Mouse (Mus musculus) lung, embryonic 14.5 days (tissue): Measurements from ENCODE around the gene G430095P16Rik. TPM values are rescaled to one million over a fixed set of nuclear protein-coding genes. Genes with fewer than 3 reads are reported as not detected.

ENCODE experiments used
- ATAC-seq: fragments of 200-750 bp; cut with Nextera tagmentation; 2 replicates; pipeline ENCODE4 v1.8.0; 2017; ENCODE audit warnings: mild to moderate bottlenecking, moderate TSS enrichment, moderate library complexity; ENCODE audit not compliant: insufficient read depth
- DNase-seq: peaks from one replicate; pipeline ENCODE4 v3.0.0-alpha.2; 2015
- H3K27ac ChIP-seq: fragments of 300-500 bp; sonication (generic); 2 replicates; pipeline ENCODE4 v1.5.1; 2014; ENCODE audit warnings: low read depth, mild to moderate bottlenecking, moderate library complexity
- H3K27me3 ChIP-seq: fragments of 300-500 bp; sonication (generic); 2 replicates; pipeline ENCODE4 v1.6.1; 2014; ENCODE audit warnings: low read length, control low read depth; ENCODE audit not compliant: insufficient read depth
- H3K36me3 ChIP-seq: fragments of 300-500 bp; sonication (generic); 2 replicates; pipeline ENCODE4 v1.6.1; 2014; ENCODE audit warnings: control low read depth; ENCODE audit not compliant: insufficient read depth
- H3K4me1 ChIP-seq: fragments of 300-500 bp; sonication (generic); 2 replicates; pipeline ENCODE4 v1.6.1; 2014; ENCODE audit warnings: antibody characterized with exemption, control low read depth; ENCODE audit not compliant: insufficient read depth
- H3K4me2 ChIP-seq: fragments of 300-500 bp; sonication (generic); 2 replicates; pipeline ENCODE4 v1.6.1; 2014; ENCODE audit warnings: mild to moderate bottlenecking
- H3K4me3 ChIP-seq: fragments of 300-500 bp; sonication (generic); 2 replicates; pipeline ENCODE4 v1.5.1; 2014; ENCODE audit warnings: low read depth, low read length
- H3K9ac ChIP-seq: fragments of 300-500 bp; sonication (generic); 2 replicates; pipeline ENCODE4 v1.6.1; 2014
- H3K9me3 ChIP-seq: fragments of 300-500 bp; sonication (generic); 2 replicates; pipeline ENCODE4 v1.6.1; 2016; ENCODE audit warnings: low read depth, low read length, control low read depth
- CTCF ChIP-seq: IDR thresholded peaks from 2 replicates; pipeline ENCODE4 v1.5.1; 2016; ENCODE audit warnings: antibody characterized with exemption, low read depth
- WGBS: fragments of 180-500 bp; shearing (Covaris S2); extraction: QIAGEN DNeasy Blood & Tissue Kit; methylation state at CpG from one replicate; pipeline ENCODE4 v1.1.7; 2014; 5-methylcytosine and 5-hydroxymethylcytosine counted together
- polyA plus RNA-seq: library from polyadenylated mRNA; unstranded; fragments of >200 nt; fragmentation: Nextera tagmentation; extraction: Ambion mirVana; gene quantifications from 2 replicates; pipeline ENCODE4 v1.2.1, GENCODE M21; 2014

G430095P16Rik gene
- polyA plus RNA-seq, 1 experiment from 2014 or later, result 2.8 TPM

DNA sequence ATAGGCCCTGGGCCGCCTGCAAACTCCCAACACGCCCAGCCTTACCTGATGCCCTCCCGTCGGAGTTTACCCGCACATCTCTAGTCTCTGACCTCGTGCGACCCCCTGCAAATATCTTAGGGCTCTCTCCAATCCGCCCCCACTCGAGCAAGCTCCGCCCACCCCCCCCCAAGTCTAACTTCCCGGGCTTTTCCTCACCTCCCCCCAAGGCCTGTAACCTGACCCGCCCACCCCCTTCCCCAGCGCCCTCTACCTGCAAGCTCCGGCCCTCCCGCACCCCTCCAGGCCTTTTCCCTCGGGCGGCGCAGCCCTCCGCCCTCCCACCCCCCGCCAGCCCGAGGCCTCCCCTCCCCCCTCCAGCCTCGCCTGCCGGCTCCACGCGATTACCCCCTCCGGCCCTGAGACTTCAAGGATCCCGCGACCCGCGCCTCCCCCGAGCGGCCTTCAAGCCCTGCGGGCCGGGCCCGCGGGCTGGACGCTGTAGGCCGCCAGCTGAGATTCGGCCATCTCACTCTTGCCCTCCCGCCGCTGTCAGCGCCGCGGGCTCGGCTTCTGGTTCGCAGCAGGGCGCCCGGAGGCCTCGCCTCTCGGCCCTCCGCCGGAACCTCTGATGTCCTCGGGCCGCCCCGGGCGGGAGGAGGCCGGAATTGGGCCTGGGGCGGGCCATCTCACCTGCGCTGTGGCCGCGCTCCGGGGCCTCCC, 35.7 kb upstream of the G430095P16Rik start:
- peak overlapping the region; percentile 99 for H3K9ac ChIP-seq
- peaks cover 28% of the 10 kb centered on the region for H3K36me3 ChIP-seq
- no peaks in the 10 kb centered on the region for H3K27me3 ChIP-seq
- H3K27ac ChIP-seq, result peak overlapping the region; percentile 96
- no peaks in the 10 kb centered on the region for H3K9me3 ChIP-seq
- DNase-seq (peak; percentile 59), ATAC-seq (peak; percentile 51)
- H3K4me3 ChIP-seq, result peak overlapping the region; percentile 100
- peak overlapping the region; percentile 93 for H3K4me2 ChIP-seq
- no peak; the same call in 1 of the 2 replicates for TF ChIP-seq CTCF
- peaks cover 11% of the 10 kb centered on the region for H3K4me1 ChIP-seq
- under 1% methylated on average over 62 of the region's 62 CpGs for whole genome bisulfite sequencing

GRCm38 (mm10) chr8:84687705-84688100, 35.1 kb upstream of the G430095P16Rik start, which contains the start of gene Nacc1:
Gene Nacc1, minus strand, starts transcription at chr8:84687862.
- DNase-seq (peak; percentile 96), ATAC-seq (peak; percentile 82)
- Histone ChIP-seq H3K9me3 (no peaks in the 10 kb centered on the region), H3K4me1 (peaks cover 11% of the 10 kb centered on the region), H3K4me2 (peak within 1 kb of the TSS; percentile 93), H3K36me3 (peaks cover 28% of the 10 kb centered on the region), H3K4me3 (peak within 1 kb of the TSS; percentile 100), H3K27me3 (no peaks in the 10 kb centered on the region), H3K9ac (peak within 1 kb of the TSS; percentile 99), H3K27ac (peak within 1 kb of the TSS; percentile 96)
- TF ChIP-seq CTCF, result 0 out of 2 replicates have a peak, but pooled peaks have one; percentile 12
- WGBS, result under 1% methylated on average over 24 of the region's 37 CpGs

- H3K4me2 ChIP-seq, result peak overlapping the region; percentile 93
- under 1% methylated on average over 47 of the region's 47 CpGs for WGBS
Measured at GRCm38 (mm10) chr8:84689091-84689915, 33.5 kb upstream of the G430095P16Rik start.

DNA sequence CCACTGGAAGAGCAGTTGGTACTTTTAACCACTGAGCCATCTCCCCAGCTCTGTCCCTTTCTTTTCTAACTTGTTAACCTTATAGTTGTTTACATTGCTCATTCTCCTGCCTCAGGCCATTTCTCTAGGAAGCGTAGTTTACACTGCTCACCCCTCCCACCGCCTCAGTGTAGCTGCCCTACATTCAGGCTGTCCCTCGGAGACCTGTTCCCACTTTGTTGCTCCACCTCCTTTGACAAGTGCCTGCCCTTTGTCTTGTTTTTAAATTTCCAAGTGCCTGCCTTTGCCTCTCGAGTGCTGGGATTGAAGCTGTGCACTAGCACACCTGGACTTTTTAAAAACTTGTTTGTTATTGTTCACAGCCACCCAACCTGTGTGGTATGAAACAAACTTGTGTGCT, 29.5 kb upstream of the G430095P16Rik start:
- ATAC-seq (no peak), DNase-seq (no peak)
- Histone ChIP-seq H3K27ac (no peak overlapping the region), H3K4me1 (peaks cover 3% of the 10 kb centered on the region; the same call in 1 of the 2 replicates), H3K36me3 (peaks cover 55% of the 10 kb centered on the region), H3K9me3 (no peaks in the 10 kb centered on the region), H3K4me3 (no peak overlapping the region), H3K27me3 (no peaks in the 10 kb centered on the region), H3K4me2 (no peak overlapping the region), H3K9ac (no peak overlapping the region)
- no peak for TF ChIP-seq CTCF
- 44% methylated on average over 4 of the region's 4 CpGs for whole genome bisulfite sequencing

More at GRCm38 (mm10) chr8:84689091-84689915, 33.5 kb upstream of the G430095P16Rik start:
- peak; percentile 29; the same call in 1 of the 2 replicates for TF ChIP-seq CTCF
- Histone ChIP-seq H3K9me3 (no peaks in the 10 kb centered on the region), H3K27me3 (no peaks in the 10 kb centered on the region), H3K27ac (peak overlapping the region; percentile 78; the same call in 1 of the 2 replicates), H3K36me3 (peaks cover 37% of the 10 kb centered on the region), H3K9ac (peak overlapping the region; percentile 75), H3K4me1 (peaks cover 11% of the 10 kb centered on the region), H3K4me3 (peak overlapping the region; percentile 89)
- DNase-seq (peak; percentile 95), ATAC-seq (peak; percentile 83)

DNA sequence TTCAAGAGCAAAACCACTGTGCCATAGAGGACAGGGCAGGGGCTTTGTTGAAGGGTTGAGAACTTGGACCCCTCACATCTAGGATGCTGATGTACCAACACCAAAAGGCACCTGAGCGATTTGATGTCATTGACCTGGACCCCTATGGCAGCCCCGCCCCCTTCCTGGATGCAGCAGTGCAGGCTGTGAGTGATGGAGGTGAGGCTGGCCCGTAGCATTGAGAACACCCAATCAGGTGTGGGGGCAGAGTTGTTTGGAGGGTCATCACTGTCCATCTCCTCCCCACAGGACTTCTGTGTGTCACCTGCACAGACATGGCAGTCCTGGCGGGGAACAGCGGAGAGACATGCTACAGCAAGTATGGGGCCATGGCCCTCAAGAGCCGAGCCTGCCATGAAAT, 27.7 kb upstream of the G430095P16Rik start:
- 89% methylated on average over 6 of the region's 6 CpGs for WGBS
- H3K27ac ChIP-seq, result no peak overlapping the region
- DNase-seq (no peak), ATAC-seq (no peak)
- no peak for TF ChIP-seq CTCF
- H3K27me3 ChIP-seq, result no peaks in the 10 kb centered on the region
- no peaks in the 10 kb centered on the region; the same call in 1 of the 2 replicates for H3K4me1 ChIP-seq
- H3K4me2 ChIP-seq, result no peak overlapping the region
- no peak overlapping the region for H3K9ac ChIP-seq
- H3K36me3 ChIP-seq, result peaks cover 68% of the 10 kb centered on the region
- H3K4me3 ChIP-seq, result no peak overlapping the region
- H3K9me3 ChIP-seq, result no peaks in the 10 kb centered on the region

DNA sequence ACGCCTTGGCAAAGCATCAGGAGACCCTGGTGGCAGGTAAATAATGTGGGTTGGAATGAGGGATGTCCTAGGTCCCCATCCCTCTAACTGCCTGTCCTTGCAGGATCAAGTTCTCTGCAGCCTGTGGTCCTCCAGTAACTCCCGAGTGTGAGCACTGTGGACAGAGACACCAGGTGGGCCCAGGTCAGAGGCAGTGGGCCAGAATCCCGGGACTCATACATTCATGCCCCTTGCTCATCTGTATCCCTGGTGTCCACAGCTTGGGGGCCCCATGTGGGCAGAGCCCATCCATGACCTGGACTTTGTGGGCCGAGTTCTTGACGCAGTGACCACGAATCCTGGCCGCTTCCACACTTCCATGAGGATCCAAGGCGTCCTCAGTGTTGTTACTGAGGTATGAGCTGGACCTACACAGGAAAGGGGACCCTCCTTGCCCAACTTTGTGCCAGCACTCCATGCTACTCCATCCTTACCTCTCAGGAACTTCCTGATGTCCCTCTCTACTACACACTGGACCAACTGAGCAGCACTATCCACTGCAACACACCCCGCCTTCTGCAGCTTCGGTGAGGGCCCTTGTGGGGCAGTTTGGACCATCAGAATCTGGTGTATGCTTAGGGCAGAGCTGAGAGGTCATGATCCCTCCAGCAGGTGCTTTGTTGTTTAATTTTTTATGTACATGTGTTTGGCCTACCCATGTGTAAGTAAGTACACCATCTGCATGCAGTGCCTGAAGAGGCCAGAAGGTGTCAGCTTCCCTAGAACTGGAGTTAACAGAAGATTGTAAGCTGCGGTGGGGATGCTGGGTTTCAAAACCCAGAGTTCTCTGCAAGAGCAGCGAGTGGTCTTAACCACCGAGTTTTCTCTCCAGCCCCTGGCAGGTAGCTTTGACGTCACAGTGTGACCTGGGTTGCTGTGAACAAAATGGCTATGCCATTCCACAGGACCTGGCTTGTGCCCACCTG, 25.4 kb upstream of the G430095P16Rik start:
- no peak overlapping the region for H3K4me3 ChIP-seq
- no peak overlapping the region for H3K9ac ChIP-seq
- TF ChIP-seq CTCF, result peak; percentile 67
- H3K27ac ChIP-seq, result no peak overlapping the region
- peaks cover 54% of the 10 kb centered on the region for H3K36me3 ChIP-seq
- ATAC-seq (no peak), DNase-seq (peak; percentile 82)
- no peaks in the 10 kb centered on the region; the same call in 1 of the 2 replicates for H3K4me1 ChIP-seq
- 87% methylated on average over 14 of the region's 14 CpGs for WGBS
- H3K4me2 ChIP-seq, result no peak overlapping the region
- H3K27me3 ChIP-seq, result 0 out of 2 replicates have a peak, but pooled peaks cover 4% of the 10 kb centered on the region
- H3K9me3 ChIP-seq, result no peaks in the 10 kb centered on the region
